Mouse (Mus musculus): ENCODE data around the gene Ccnd3. TPM values are rescaled to one million over a fixed set of nuclear protein-coding genes. Genes with fewer than 3 reads are reported as not detected.
"Not testable (repeated sequence)": the region's sequence is repeated elsewhere in the genome, so short reads cannot be mapped to it uniquely, and the experiment has no call there.

Gene Ccnd3
- polyA plus RNA-seq, 1 experiment from 2014 or later, result 59.8 TPM

- H3K27me3 ChIP-seq, result no peaks in the 10 kb centered on the region
- H3K27ac ChIP-seq (replicated peaks), result no peak overlapping the region
- H3K36me3 ChIP-seq, result peaks cover 15% of the 10 kb centered on the region; the same call in 1 of the 2 replicates
- no peak overlapping the region for H3K4me2 ChIP-seq (replicated peaks)
- no peaks in the 10 kb centered on the region for H3K9me3 ChIP-seq
- H3K4me3 ChIP-seq, result no peak overlapping the region
- no peak overlapping the region for H3K9ac ChIP-seq (replicated peaks)
- 4% methylated on average over 3 of the region's 3 CpGs for WGBS
- ATAC-seq (replicated peaks), result no peak
- H3K4me1 ChIP-seq, result no peaks in the 10 kb centered on the region
Observed at GRCm38 (mm10) chr17:47484993-47485392, 19.9 kb upstream of the Ccnd3 start.

GRCm38 (mm10) chr17:47485791-47486190, 19.1 kb upstream of the Ccnd3 start:
- Histone ChIP-seq H3K36me3 (peaks cover 21% of the 10 kb centered on the region; the same call in 1 of the 2 replicates), H3K4me1 (no peaks in the 10 kb centered on the region), H3K9ac (replicated peaks) (no peak overlapping the region), H3K4me3 (no peak overlapping the region), H3K27me3 (no peaks in the 10 kb centered on the region), H3K4me2 (replicated peaks) (no peak overlapping the region), H3K27ac (replicated peaks) (no peak overlapping the region), H3K9me3 (no peaks in the 10 kb centered on the region)
- WGBS, result 69% methylated on average over 3 of the region's 3 CpGs
- ATAC-seq (replicated peaks), result no peak

GRCm38 (mm10) chr17:47490791-47491190, 14.1 kb upstream of the Ccnd3 start:
- Histone ChIP-seq H3K9ac (replicated peaks) (no peak overlapping the region), H3K27ac (replicated peaks) (no peak overlapping the region), H3K4me1 (no peaks in the 10 kb centered on the region), H3K9me3 (no peaks in the 10 kb centered on the region), H3K4me2 (replicated peaks) (no peak overlapping the region), H3K27me3 (no peaks in the 10 kb centered on the region), H3K4me3 (no peak overlapping the region), H3K36me3 (peaks cover 60% of the 10 kb centered on the region)
- WGBS, result 87% methylated on average over 9 of the region's 9 CpGs
- ATAC-seq (replicated peaks), result no peak

- Histone ChIP-seq H3K27me3 (no peaks in the 10 kb centered on the region), H3K4me2 (replicated peaks) (no peak overlapping the region), H3K4me3 (no peak overlapping the region), H3K9me3 (no peaks in the 10 kb centered on the region), H3K9ac (replicated peaks) (no peak overlapping the region), H3K27ac (replicated peaks) (no peak overlapping the region), H3K4me1 (no peaks in the 10 kb centered on the region), H3K36me3 (peaks cover 72% of the 10 kb centered on the region)
- no peak for ATAC-seq (replicated peaks)
- WGBS, result 84% methylated on average over 6 of the region's 6 CpGs
Observed at GRCm38 (mm10) chr17:47492731-47493130, 12.1 kb upstream of the Ccnd3 start.

GRCm38 (mm10) chr17:47493653-47494052, 11.2 kb upstream of the Ccnd3 start:
- H3K4me3 ChIP-seq, result no peak overlapping the region
- H3K36me3 ChIP-seq, result peaks cover 74% of the 10 kb centered on the region
- WGBS, result 88% methylated on average over 6 of the region's 6 CpGs
- H3K9me3 ChIP-seq, result no peaks in the 10 kb centered on the region
- H3K9ac ChIP-seq (replicated peaks), result no peak overlapping the region
- H3K27ac ChIP-seq (replicated peaks), result no peak overlapping the region
- H3K4me2 ChIP-seq (replicated peaks), result no peak overlapping the region
- ATAC-seq (replicated peaks), result no peak
- no peaks in the 10 kb centered on the region for H3K4me1 ChIP-seq
- H3K27me3 ChIP-seq, result no peaks in the 10 kb centered on the region

GRCm38 (mm10) chr17:47494132-47494531, 10.7 kb upstream of the Ccnd3 start:
- Histone ChIP-seq H3K36me3 (peaks cover 75% of the 10 kb centered on the region), H3K4me3 (no peak overlapping the region), H3K4me1 (no peaks in the 10 kb centered on the region), H3K4me2 (replicated peaks) (no peak overlapping the region), H3K9me3 (no peaks in the 10 kb centered on the region), H3K27ac (replicated peaks) (no peak overlapping the region), H3K9ac (replicated peaks) (no peak overlapping the region), H3K27me3 (no peaks in the 10 kb centered on the region)
- WGBS, result 93% methylated on average over 11 of the region's 11 CpGs
- no peak for ATAC-seq (replicated peaks)

GRCm38 (mm10) chr17:47501531-47501930, 3.3 kb upstream of the Ccnd3 start:
- ATAC-seq (replicated peaks), result peak; percentile 5; the same call in 1 of the 2 replicates
- no peak overlapping the region for H3K27ac ChIP-seq (replicated peaks)

GRCm38 (mm10) chr17:47501946-47502706, 2.7 kb upstream of the Ccnd3 start, which contains the start of gene Taf8:
Gene Taf8 (minus strand): TSS chr17:47502292.
- peak within 1 kb of the TSS; percentile 74 for H3K27ac ChIP-seq (replicated peaks)
- WGBS, result 1% methylated on average over 40 of the region's 40 CpGs

More at GRCm38 (mm10) chr17:47501531-47501930, 3.3 kb upstream of the Ccnd3 start:
- Histone ChIP-seq H3K4me1 (peaks cover 12% of the 10 kb centered on the region), H3K27me3 (no peaks in the 10 kb centered on the region; the same call in 1 of the 2 replicates), H3K36me3 (peaks cover 21% of the 10 kb centered on the region), H3K4me2 (replicated peaks) (peak overlapping the region; percentile 67), H3K4me3 (peak overlapping the region; percentile 66), H3K9ac (replicated peaks) (peak overlapping the region; percentile 39), H3K9me3 (no peaks in the 10 kb centered on the region)
- 7% methylated on average over 11 of the region's 11 CpGs for WGBS

GRCm38 (mm10) chr17:47502707-47503045, 2.2 kb upstream of the Ccnd3 start:
- not testable (repeated sequence) for H3K27ac ChIP-seq (replicated peaks); H3K9ac ChIP-seq (replicated peaks); H3K27me3 ChIP-seq; H3K4me2 ChIP-seq (replicated peaks); ATAC-seq (replicated peaks); H3K4me3 ChIP-seq; H3K9me3 ChIP-seq
- WGBS, result 77% methylated on average over 6 of the region's 6 CpGs
- Histone ChIP-seq H3K4me1 (peaks cover 12% of the 10 kb centered on the region), H3K36me3 (peaks cover 14% of the 10 kb centered on the region)

More at GRCm38 (mm10) chr17:47501946-47502706, 2.7 kb upstream of the Ccnd3 start, which contains the start of gene Taf8:
- peak within 1 kb of the TSS; percentile 80 for H3K9ac ChIP-seq (replicated peaks)
- H3K27me3 ChIP-seq, result no peaks in the 10 kb centered on the region; the same call in 1 of the 2 replicates
- no peaks in the 10 kb centered on the region for H3K9me3 ChIP-seq
- H3K4me2 ChIP-seq (replicated peaks), result peak within 1 kb of the TSS; percentile 67
- peaks cover 16% of the 10 kb centered on the region for H3K36me3 ChIP-seq
- H3K4me1 ChIP-seq, result peaks cover 12% of the 10 kb centered on the region
- peak within 1 kb of the TSS; percentile 66 for H3K4me3 ChIP-seq
- peak; percentile 98 for ATAC-seq (replicated peaks)

- no peak for ATAC-seq (replicated peaks)
- H3K27me3 ChIP-seq, result no peaks in the 10 kb centered on the region; the same call in 1 of the 2 replicates
Observed at GRCm38 (mm10) chr17:47503689-47504088, 1.2 kb upstream of the Ccnd3 start.

GRCm38 (mm10) chr17:47504228-47504627, 623 bp upstream of the Ccnd3 start:
- Histone ChIP-seq H3K4me3 (no peak overlapping the region), H3K9ac (replicated peaks) (no peak overlapping the region), H3K36me3 (peaks cover 3% of the 10 kb centered on the region), H3K9me3 (no peaks in the 10 kb centered on the region), H3K27ac (replicated peaks) (no peak overlapping the region), H3K4me1 (peaks cover 16% of the 10 kb centered on the region), H3K4me2 (replicated peaks) (peak overlapping the region; percentile 46; the same call in 1 of the 2 replicates), H3K27me3 (no peaks in the 10 kb centered on the region; the same call in 1 of the 2 replicates)
- 75% methylated on average over 5 of the region's 5 CpGs for WGBS
- no peak for ATAC-seq (replicated peaks)

More at GRCm38 (mm10) chr17:47503689-47504088, 1.2 kb upstream of the Ccnd3 start:
- Histone ChIP-seq H3K36me3 (peaks cover 8% of the 10 kb centered on the region), H3K4me3 (no peak overlapping the region), H3K4me2 (replicated peaks) (no peak overlapping the region), H3K9me3 (no peaks in the 10 kb centered on the region), H3K27ac (replicated peaks) (no peak overlapping the region), H3K4me1 (peaks cover 16% of the 10 kb centered on the region), H3K9ac (replicated peaks) (no peak overlapping the region)

- 71% methylated on average over 2 of the region's 2 CpGs for WGBS
- Histone ChIP-seq H3K27ac (replicated peaks) (no peak overlapping the region), H3K4me1 (peaks cover 16% of the 10 kb centered on the region), H3K9ac (replicated peaks) (no peak overlapping the region), H3K4me3 (no peak overlapping the region), H3K27me3 (no peaks in the 10 kb centered on the region; the same call in 1 of the 2 replicates), H3K36me3 (no peaks in the 10 kb centered on the region), H3K9me3 (no peaks in the 10 kb centered on the region), H3K4me2 (replicated peaks) (peak overlapping the region; percentile 46; the same call in 1 of the 2 replicates)
- ATAC-seq (replicated peaks), result no peak
Observed at GRCm38 (mm10) chr17:47505566-47505965, 715 bp downstream of the Ccnd3 start.
